Mouse (Mus musculus) MEL (cell line): Measurements from ENCODE around the gene Tcf12. TPM values are rescaled to one million over a fixed set of nuclear protein-coding genes. Genes with fewer than 3 reads are reported as not detected.

Source experiments
- DNase-seq: peaks from one replicate; pipeline ENCODE4 v3.0.0; 2011; ENCODE audit warnings: low read depth, low spot score
- H3K27ac ChIP-seq: 2 replicates; pipeline ENCODE4 v1.5.1; 2012; ENCODE audit warnings: low read depth, mild to moderate bottlenecking, control low read depth, low read length, moderate library complexity; ENCODE audit not compliant: control insufficient read depth
- H3K27me3 ChIP-seq, 2 experiments: fragments of 150-350 bp in 1 of 2; sonication (generic) in 1 of 2; 2 replicates each; pipeline ENCODE4 v1.6.1; 2012; ENCODE audit warnings: low read length in 2 of 2, mild to moderate bottlenecking in 2 of 2, improper control_type of control experiment in 1 of 2, moderate library complexity in 1 of 2; ENCODE audit not compliant: insufficient read depth in 2 of 2, control insufficient read depth in 1 of 2
- H3K36me3 ChIP-seq, 2 experiments: 2 replicates each; pipeline ENCODE4 v1.6.1; 2012 to 2014; ENCODE audit warnings: low read length in 2 of 2, improper control_type of control experiment in 1 of 2, inconsistent platforms in 1 of 2, mild to moderate bottlenecking in 1 of 2; ENCODE audit not compliant: insufficient read depth in 2 of 2, control insufficient read depth in 1 of 2
- H3K4me1 ChIP-seq, 2 experiments: fragments of 150-350 bp in 1 of 2; sonication (generic) in 1 of 2; 2 replicates each; pipeline ENCODE4 v1.6.1; 2012; ENCODE audit warnings: low read length in 2 of 2, improper control_type of control experiment in 1 of 2, mild to moderate bottlenecking in 1 of 2; ENCODE audit not compliant: insufficient read depth in 2 of 2, control insufficient read depth in 1 of 2
- H3K4me3 ChIP-seq, 2 experiments: fragments of 150-350 bp in 1 of 2; sonication (generic) in 1 of 2; 2 replicates each; pipeline ENCODE4 v1.5.1; 2012; ENCODE audit warnings: low read depth in 2 of 2, low read length in 2 of 2, mild to moderate bottlenecking in 2 of 2, moderate library complexity in 2 of 2, control low read depth in 1 of 2, improper control_type of control experiment in 1 of 2; ENCODE audit not compliant: control insufficient read depth in 1 of 2, insufficient read depth in 1 of 2
- H3K79me2 ChIP-seq: 2 replicates; pipeline ENCODE4 v1.6.1; 2012; ENCODE audit warnings: mild to moderate bottlenecking, low read length, moderate library complexity; ENCODE audit not compliant: control insufficient read depth, poor library complexity, insufficient read depth
- H3K9ac ChIP-seq: 2 replicates; pipeline ENCODE4 v1.6.1; 2012; ENCODE audit warnings: low read depth, mild to moderate bottlenecking, control low read depth, low read length, moderate library complexity; ENCODE audit not compliant: control insufficient read depth, poor library complexity, severe bottlenecking
- H3K9me3 ChIP-seq: fragments of 150-350 bp; sonication (generic); replicated peaks from 2 replicates; pipeline ENCODE4 v1.6.1; 2012; ENCODE audit warnings: mild to moderate bottlenecking, low read length, improper control_type of control experiment, moderate library complexity; ENCODE audit not compliant: insufficient read depth
- CHD1 ChIP-seq: IDR thresholded peaks from 2 replicates; pipeline ENCODE4 v1.6.1; 2012; ENCODE audit warnings: low read depth, mild to moderate bottlenecking, inconsistent platforms, low read length, improper control_type of control experiment
- CTCF ChIP-seq, 3 experiments: IDR thresholded peaks in 2 of 3; conservative IDR thresholded peaks in 1 of 3; 2 replicates each; pipeline ENCODE4 v1.5.1; 2011 to 2012; ENCODE audit warnings: low read length in 3 of 3, low read depth in 2 of 3, mild to moderate bottlenecking in 2 of 3, improper control_type of control experiment in 1 of 3, inconsistent platforms in 1 of 3, mixed read lengths in 1 of 3, moderate library complexity in 1 of 3; ENCODE audit not compliant: control insufficient read depth in 1 of 3, insufficient read depth in 1 of 3, poor library complexity in 1 of 3, severe bottlenecking in 1 of 3
- ELF1 ChIP-seq: IDR thresholded peaks from 2 replicates; pipeline ENCODE4 v1.6.1; 2014; ENCODE audit warnings: low read depth, mild to moderate bottlenecking, inconsistent platforms, low read length, improper control_type of control experiment, moderate library complexity
- EP300 ChIP-seq, 2 experiments: IDR thresholded peaks; 2 replicates each; pipeline ENCODE4 v1.6.1; 2011; ENCODE audit warnings: improper control_type of control experiment in 2 of 2, low read length in 2 of 2, low read depth in 1 of 2, mild to moderate bottlenecking in 1 of 2
- ETS1 ChIP-seq: IDR thresholded peaks from 2 replicates; pipeline ENCODE4 v1.6.1; 2012; ENCODE audit warnings: low read depth, mild to moderate bottlenecking, inconsistent platforms, low read length, improper control_type of control experiment, moderate library complexity
- GABPA ChIP-seq: IDR thresholded peaks from 2 replicates; pipeline ENCODE4 v1.6.1; 2012; ENCODE audit warnings: low read depth, mild to moderate bottlenecking, inconsistent platforms, low read length, improper control_type of control experiment, moderate library complexity
- GATA1 ChIP-seq: IDR thresholded peaks from 2 replicates; pipeline ENCODE4 v1.6.1; 2011; ENCODE audit warnings: low read depth, low read length, improper control_type of control experiment
- JUND ChIP-seq: IDR thresholded peaks from 2 replicates; pipeline ENCODE4 v1.6.1; 2011; ENCODE audit warnings: low read depth, mild to moderate bottlenecking, improper control_type of control experiment, low read length
- MAFK ChIP-seq: IDR thresholded peaks from 2 replicates; pipeline ENCODE4 v1.6.1; 2011; ENCODE audit warnings: low read depth, mild to moderate bottlenecking, low read length, improper control_type of control experiment, borderline replicate concordance
- MAX ChIP-seq: IDR thresholded peaks from 2 replicates; pipeline ENCODE4 v1.6.1; 2011; ENCODE audit warnings: low read length, improper control_type of control experiment
- MAZ ChIP-seq: IDR thresholded peaks from 2 replicates; pipeline ENCODE4 v1.6.1; 2012; ENCODE audit warnings: low read depth, mild to moderate bottlenecking, inconsistent platforms, low read length, improper control_type of control experiment
- MEF2A ChIP-seq: IDR thresholded peaks from 2 replicates; pipeline ENCODE4 v1.6.1; 2014; ENCODE audit warnings: low read depth, mild to moderate bottlenecking, inconsistent platforms, low read length, improper control_type of control experiment; ENCODE audit not compliant: poor library complexity, insufficient replicate concordance, severe bottlenecking; ENCODE audit errors: extremely low read depth
- MYB ChIP-seq: IDR thresholded peaks from 2 replicates; pipeline ENCODE4 v1.6.1; 2011; ENCODE audit warnings: mild to moderate bottlenecking, low read depth, low read length, improper control_type of control experiment
- MYC ChIP-seq: IDR thresholded peaks from 2 replicates; pipeline ENCODE4 v1.6.1; 2011; ENCODE audit warnings: low read depth, mild to moderate bottlenecking, low read length, improper control_type of control experiment, moderate library complexity
- NELFE ChIP-seq: IDR thresholded peaks from 2 replicates; pipeline ENCODE4 v1.6.1; 2011; ENCODE audit warnings: low read depth, low read length, improper control_type of control experiment
- NRF1 ChIP-seq: IDR thresholded peaks from 2 replicates; pipeline ENCODE4 v1.6.1; 2014; ENCODE audit warnings: low read depth, mild to moderate bottlenecking, inconsistent platforms, low read length, improper control_type of control experiment, moderate library complexity; ENCODE audit not compliant: poor library complexity, insufficient read depth, severe bottlenecking
- POLR2AphosphoS2 ChIP-seq: IDR thresholded peaks from 2 replicates; pipeline ENCODE4 v1.6.1; 2011; ENCODE audit warnings: low read length, improper control_type of control experiment
- RAD21 ChIP-seq: IDR thresholded peaks from 2 replicates; pipeline ENCODE4 v1.6.1; 2011; ENCODE audit warnings: mild to moderate bottlenecking, low read depth, low read length, improper control_type of control experiment
- RCOR1 ChIP-seq: IDR thresholded peaks from 2 replicates; pipeline ENCODE4 v1.6.1; 2012; ENCODE audit warnings: low read depth, mild to moderate bottlenecking, inconsistent platforms, low read length, improper control_type of control experiment
- SIN3A ChIP-seq: IDR thresholded peaks from 2 replicates; pipeline ENCODE4 v1.6.1; 2012; ENCODE audit warnings: low read length, improper control_type of control experiment, inconsistent platforms
- TAL1 ChIP-seq: IDR thresholded peaks from 2 replicates; pipeline ENCODE4 v1.6.1; 2012; ENCODE audit warnings: mild to moderate bottlenecking, inconsistent platforms, low read length, moderate library complexity, mixed read lengths
- TBP ChIP-seq: IDR thresholded peaks from 2 replicates; pipeline ENCODE4 v1.8.0; 2011; ENCODE audit warnings: low read depth, low read length, improper control_type of control experiment
- TCF12 ChIP-seq: IDR thresholded peaks from 2 replicates; pipeline ENCODE4 v1.6.1; 2014; ENCODE audit warnings: low read depth, mild to moderate bottlenecking, inconsistent platforms, low read length, improper control_type of control experiment, moderate library complexity
- ZC3H11A ChIP-seq: IDR thresholded peaks from 2 replicates; pipeline ENCODE4 v1.6.1; 2012; ENCODE audit warnings: low read depth, mild to moderate bottlenecking, inconsistent platforms, low read length, improper control_type of control experiment
- ZKSCAN1 ChIP-seq: IDR thresholded peaks from 2 replicates; pipeline ENCODE4 v1.6.1; 2012; ENCODE audit warnings: low read depth, mild to moderate bottlenecking, inconsistent platforms, low read length, improper control_type of control experiment, moderate library complexity
- polyA plus RNA-seq, 2 experiments: library from polyadenylated mRNA; stranded (reverse) in 1 of 2; unstranded in 1 of 2; fragments of >175 nt in 1 of 2; fragments of >200 nt in 1 of 2; gene quantifications; 2 replicates each; pipeline versions ENCODE4 v1.2.1 to v1.2.4; 2012; ENCODE audit warnings: low replicate concordance in 2 of 2, low read depth in 1 of 2; ENCODE audit not compliant: insufficient read length in 2 of 2, insufficient read depth in 1 of 2, missing spikeins in 1 of 2
- total RNA-seq: library from RNA; depleted of rRNA; stranded (reverse); fragments of 300-350 nt; gene quantifications from 2 replicates; pipeline ENCODE4 v1.2.3, GENCODE M21; 2012

The Tcf12 gene
- total and polyA plus RNA-seq, 3 experiments, result 29.3 to 70.5 (median 39.6) TPM

DNA sequence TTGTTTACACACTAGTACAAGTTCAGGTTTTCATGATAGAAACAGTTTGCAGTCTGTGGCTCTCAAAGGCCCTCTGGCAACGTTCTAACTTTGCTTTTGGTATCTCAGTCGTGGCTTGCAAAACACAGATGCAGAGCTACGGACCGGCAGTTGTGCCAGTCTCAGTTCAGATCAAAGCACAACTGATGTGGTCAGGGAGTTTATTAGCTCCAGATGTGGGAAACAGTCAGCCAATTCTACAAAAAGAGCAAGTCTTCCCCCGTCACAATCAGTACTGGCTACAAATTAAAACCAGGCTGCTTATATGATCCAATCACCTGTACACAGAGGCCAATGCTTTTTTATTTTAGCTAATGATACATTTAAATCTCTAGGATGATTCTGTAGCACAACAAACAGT, 223.2 kb downstream of the Tcf12 start:
- no peak overlapping the region for H3K9ac ChIP-seq
- TF ChIP-seq MYC (no peak), TBP (no peak), CTCF (IDR thresholded peaks at IDR 0.05 in 2 of 3, conservative IDR thresholded peaks at IDR 0.05 in 1 of 3; ENCODE audit: control insufficient read depth in 1 of 3, insufficient read depth in 1 of 3, low read depth in 2 of 3, low read length in 3 of 3, poor library complexity in 1 of 3, severe bottlenecking in 1 of 3) (no peak), POLR2AphosphoS2 (no peak), TCF12 (no peak), TAL1 (no peak), ZKSCAN1 (no peak), JUND (no peak), MYB (no peak), GATA1 (no peak), ZC3H11A (no peak), MAX (no peak), CHD1 (no peak), RCOR1 (no peak), NRF1 (no peak), MAZ (no peak), MEF2A (no peak), SIN3A (no peak), ETS1 (no peak), NELFE (no peak)
- no peaks in the 10 kb centered on the region for H3K4me1 ChIP-seq
- H3K27me3 ChIP-seq, result no peaks in the 10 kb centered on the region
- no peak overlapping the region for H3K4me3 ChIP-seq
- H3K27ac ChIP-seq, result no peak overlapping the region
- DNase-seq, result no peak
- H3K9me3 ChIP-seq, result no peaks in the 10 kb centered on the region
- peaks cover 0 to 4% of the 10 kb centered on the region in 2 experiments; a peak in 2 of 4 replicates for H3K36me3 ChIP-seq
- no peaks in the 10 kb centered on the region for H3K79me2 ChIP-seq

DNA sequence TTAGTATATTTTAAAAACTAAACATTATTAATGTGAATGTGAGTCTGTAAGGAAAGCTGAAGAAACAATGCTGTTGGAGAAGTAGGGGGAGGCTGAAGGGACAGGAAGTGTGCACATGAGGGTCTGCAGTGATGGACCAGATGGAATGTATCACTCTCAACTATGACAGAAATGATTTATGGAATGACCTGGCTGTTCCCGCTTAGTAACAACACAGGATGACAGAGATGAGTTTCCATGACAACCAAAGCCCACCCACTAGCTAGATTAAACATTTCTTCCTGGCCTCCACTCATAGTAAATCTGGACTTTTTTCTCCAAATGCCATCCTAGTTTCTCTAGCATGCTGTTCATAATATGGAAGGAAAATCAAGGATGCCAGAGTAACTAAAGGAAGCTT, 231.0 kb downstream of the Tcf12 start:
- DNase-seq, result no peak
- TF ChIP-seq CHD1 (no peak), SIN3A (no peak), CTCF (IDR thresholded peaks at IDR 0.05 in 2 of 3, conservative IDR thresholded peaks at IDR 0.05 in 1 of 3; ENCODE audit: control insufficient read depth in 1 of 3, insufficient read depth in 1 of 3, low read depth in 2 of 3, low read length in 3 of 3, poor library complexity in 1 of 3, severe bottlenecking in 1 of 3) (no peak), RAD21 (no peak), GABPA (no peak), NRF1 (no peak), EP300 (IDR thresholded peaks at IDR 0.05; ENCODE audit: low read depth in 1 of 2, low read length in 2 of 2) (no peak), ETS1 (no peak), ELF1 (no peak), MAFK (no peak)
- peaks cover 0 to 14% of the 10 kb centered on the region in 2 experiments; a peak in 2 of 4 replicates for H3K36me3 ChIP-seq

More for the DNA sequence above, 231.0 kb downstream of the Tcf12 start:
- no peaks in the 10 kb centered on the region for H3K9me3 ChIP-seq
- no peaks in the 10 kb centered on the region for H3K79me2 ChIP-seq
- no peak overlapping the region for H3K4me3 ChIP-seq
- no peak overlapping the region for H3K27ac ChIP-seq
- no peaks in the 10 kb centered on the region for H3K27me3 ChIP-seq
- H3K4me1 ChIP-seq, result no peaks in the 10 kb centered on the region
- H3K9ac ChIP-seq, result no peak overlapping the region
